Mouse (Mus musculus) lung, embryonic 15.5 days (tissue): Measurements from ENCODE around the gene Map3k15. TPM values are rescaled to one million over a fixed set of nuclear protein-coding genes. Genes with fewer than 3 reads are reported as not detected.

ENCODE experiments used
- ATAC-seq: fragments of 200-750 bp; cut with Nextera tagmentation; 2 replicates; pipeline ENCODE4 v1.8.0; 2017; ENCODE audit warnings: moderate number of reproducible peaks, borderline replicate concordance; ENCODE audit not compliant: low FRiP score, low TSS enrichment; ENCODE audit errors: extremely low read depth
- H3K27ac ChIP-seq: fragments of 300-500 bp; sonication (generic); 2 replicates; pipeline ENCODE4 v1.5.1; 2015; ENCODE audit warnings: moderate library complexity, mild to moderate bottlenecking, inconsistent platforms
- H3K27me3 ChIP-seq: fragments of 300-500 bp; sonication (generic); 2 replicates; pipeline ENCODE4 v1.6.1; 2015; ENCODE audit warnings: inconsistent platforms
- H3K36me3 ChIP-seq: fragments of 300-500 bp; sonication (generic); 2 replicates; pipeline ENCODE4 v1.6.1; 2015; ENCODE audit warnings: inconsistent platforms
- H3K4me1 ChIP-seq: fragments of 300-500 bp; sonication (generic); 2 replicates; pipeline ENCODE4 v1.6.1; 2015; ENCODE audit warnings: inconsistent platforms
- H3K4me2 ChIP-seq: fragments of 300-500 bp; sonication (generic); 2 replicates; pipeline ENCODE4 v1.6.1; 2015; ENCODE audit warnings: inconsistent platforms, mild to moderate bottlenecking, moderate library complexity
- H3K4me3 ChIP-seq: fragments of 300-500 bp; sonication (generic); 2 replicates; pipeline ENCODE4 v1.5.1; 2015; ENCODE audit warnings: mild to moderate bottlenecking, inconsistent platforms
- H3K9ac ChIP-seq: fragments of 300-500 bp; sonication (generic); 2 replicates; pipeline ENCODE4 v1.6.1; 2015; ENCODE audit warnings: inconsistent platforms
- H3K9me3 ChIP-seq: fragments of 300-500 bp; sonication (generic); 2 replicates; pipeline ENCODE4 v1.6.1; 2016; ENCODE audit warnings: inconsistent platforms
- WGBS: fragments of 180-500 bp; shearing (Covaris S2); methylation state at CpG from one replicate; pipeline ENCODE4 v1.1.7; 2015; 5-methylcytosine and 5-hydroxymethylcytosine counted together
- polyA plus RNA-seq: library from polyadenylated mRNA; unstranded; fragments of >200 nt; fragmentation: Nextera tagmentation; extraction: Ambion mirVana; gene quantifications from 2 replicates; pipeline ENCODE4 v1.2.1, GENCODE M21; 2015

The Map3k15 gene
- polyA plus RNA-seq, 1 experiment from 2014 or later: 0.55 TPM

- no peak overlapping the region for H3K4me3 ChIP-seq
- H3K9me3 ChIP-seq: no peaks in the 10 kb centered on the region
- H3K27ac ChIP-seq: no peak overlapping the region
- H3K36me3 ChIP-seq: no peaks in the 10 kb centered on the region
- 0 out of 2 replicates have a peak, but pooled peaks cover 3% of the 10 kb centered on the region for H3K27me3 ChIP-seq
- H3K9ac ChIP-seq: no peak overlapping the region
- H3K4me2 ChIP-seq: no peak overlapping the region
- 28% methylated on average over 5 of the region's 5 CpGs for WGBS
- ATAC-seq: no peak
- H3K4me1 ChIP-seq: no peaks in the 10 kb centered on the region
Measured at GRCm38 (mm10) chrX:159973730-159974129, 14.5 kb upstream of the Map3k15 start.

- H3K9me3 ChIP-seq: no peaks in the 10 kb centered on the region
- no peak overlapping the region for H3K27ac ChIP-seq
- no peaks in the 10 kb centered on the region for H3K4me1 ChIP-seq
- no peak overlapping the region for H3K4me3 ChIP-seq
- WGBS: 55% methylated on average over 3 of the region's 3 CpGs
- 0 out of 2 replicates have a peak, but pooled peaks cover 3% of the 10 kb centered on the region for H3K27me3 ChIP-seq
- H3K4me2 ChIP-seq: no peak overlapping the region
- ATAC-seq: no peak
- no peaks in the 10 kb centered on the region for H3K36me3 ChIP-seq
- H3K9ac ChIP-seq: no peak overlapping the region
Measured at GRCm38 (mm10) chrX:159976243-159976642, 12.0 kb upstream of the Map3k15 start.

DNA sequence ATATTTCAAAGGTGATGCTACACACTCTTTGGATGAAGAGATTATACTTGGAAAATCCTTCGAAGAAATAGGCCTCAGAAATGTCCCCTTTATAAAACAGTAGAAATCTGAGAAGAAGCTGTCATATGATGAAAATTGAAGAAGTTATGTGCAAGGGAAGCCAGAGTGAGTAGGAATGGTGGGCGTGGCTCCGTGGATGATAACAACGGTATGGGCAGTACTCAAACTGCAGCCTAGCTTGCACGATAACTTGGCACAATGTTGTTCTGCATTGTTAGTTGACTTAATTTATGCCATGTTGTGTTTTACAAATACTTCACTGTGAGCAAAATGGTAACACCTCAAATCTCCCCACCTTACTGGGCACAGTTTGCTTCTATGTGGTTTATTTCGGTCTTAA, 7.6 kb downstream of the Map3k15 start:
- Histone ChIP-seq H3K4me3 (no peak overlapping the region), H3K4me1 (no peaks in the 10 kb centered on the region), H3K27me3 (peaks cover 5% of the 10 kb centered on the region; the same call in 1 of the 2 replicates), H3K27ac (no peak overlapping the region), H3K36me3 (no peaks in the 10 kb centered on the region), H3K4me2 (no peak overlapping the region), H3K9me3 (no peaks in the 10 kb centered on the region), H3K9ac (no peak overlapping the region)
- WGBS: 82% methylated on average over 6 of the region's 6 CpGs
- ATAC-seq: no peak

DNA sequence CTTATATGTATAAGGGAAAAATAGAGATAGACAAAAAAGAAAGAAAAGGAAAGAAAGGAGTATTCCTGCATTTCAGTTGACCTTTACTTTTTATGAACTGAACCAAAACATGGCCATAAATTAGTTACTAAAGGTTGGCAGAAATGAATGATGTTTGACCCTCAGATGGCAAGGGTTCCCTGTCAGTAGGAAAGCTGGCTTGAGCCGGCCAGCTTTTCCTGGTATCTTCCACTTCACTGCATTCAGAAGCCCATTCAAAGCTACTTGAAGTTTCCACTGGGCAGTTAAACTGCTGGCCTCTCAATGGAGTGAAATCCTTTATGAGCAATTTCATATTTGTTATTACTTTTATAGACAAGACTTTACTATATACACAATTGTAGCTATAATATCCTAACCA, 65.1 kb downstream of the Map3k15 start:
- no peak for ATAC-seq
- no peaks in the 10 kb centered on the region; the same call in 1 of the 2 replicates for H3K27me3 ChIP-seq
- H3K36me3 ChIP-seq: no peaks in the 10 kb centered on the region
- no peak overlapping the region for H3K9ac ChIP-seq
- no peak overlapping the region for H3K27ac ChIP-seq
- H3K4me2 ChIP-seq: no peak overlapping the region
- no peaks in the 10 kb centered on the region for H3K9me3 ChIP-seq
- no peak overlapping the region for H3K4me3 ChIP-seq
- H3K4me1 ChIP-seq: no peaks in the 10 kb centered on the region
- WGBS: 65% methylated on average over 1 of the region's 1 CpGs

- ATAC-seq: no peak
- H3K4me2 ChIP-seq: no peak overlapping the region
Measured at GRCm38 (mm10) chrX:160054643-160055042, 66.4 kb downstream of the Map3k15 start.

DNA sequence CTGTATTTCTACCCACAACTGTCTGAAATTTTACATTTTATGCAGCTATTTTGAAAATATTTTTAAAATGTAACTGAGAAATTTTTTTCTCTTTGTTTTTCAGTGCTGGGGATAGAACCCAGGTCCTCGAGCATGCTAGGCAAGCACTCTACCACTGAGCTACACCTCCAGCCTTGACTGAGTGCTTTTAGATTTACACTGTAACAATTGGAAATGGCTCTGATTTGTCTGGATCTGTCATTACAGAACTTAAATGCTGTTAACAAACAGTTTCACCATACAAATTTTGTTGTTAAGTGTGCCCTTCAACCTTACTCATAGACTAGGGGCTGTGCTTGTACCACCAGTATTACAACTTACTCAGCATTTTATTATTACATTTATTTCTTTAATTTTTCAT, 103.7 kb downstream of the Map3k15 start:
- 73% methylated on average over 1 of the region's 1 CpGs for WGBS
- H3K9ac ChIP-seq: no peak overlapping the region
- no peak overlapping the region for H3K4me2 ChIP-seq
- no peak overlapping the region for H3K4me3 ChIP-seq
- no peaks in the 10 kb centered on the region for H3K9me3 ChIP-seq
- no peak for ATAC-seq
- H3K27ac ChIP-seq: no peak overlapping the region
- H3K36me3 ChIP-seq: no peaks in the 10 kb centered on the region
- no peaks in the 10 kb centered on the region for H3K4me1 ChIP-seq
- no peaks in the 10 kb centered on the region; the same call in 1 of the 2 replicates for H3K27me3 ChIP-seq

More at GRCm38 (mm10) chrX:160054643-160055042, 66.4 kb downstream of the Map3k15 start:
- no peaks in the 10 kb centered on the region; the same call in 1 of the 2 replicates for H3K27me3 ChIP-seq
- WGBS: 78% methylated on average over 5 of the region's 5 CpGs
- H3K9ac ChIP-seq: no peak overlapping the region
- H3K4me1 ChIP-seq: no peaks in the 10 kb centered on the region
- no peaks in the 10 kb centered on the region for H3K9me3 ChIP-seq
- H3K4me3 ChIP-seq: no peak overlapping the region
- no peak overlapping the region for H3K27ac ChIP-seq
- H3K36me3 ChIP-seq: no peaks in the 10 kb centered on the region

GRCm38 (mm10) chrX:160107817-160108216, 119.6 kb downstream of the Map3k15 start:
- no peak overlapping the region for H3K4me3 ChIP-seq
- H3K4me1 ChIP-seq: no peaks in the 10 kb centered on the region
- H3K27me3 ChIP-seq: no peaks in the 10 kb centered on the region
- no peak overlapping the region for H3K27ac ChIP-seq
- H3K36me3 ChIP-seq: no peaks in the 10 kb centered on the region
- ATAC-seq: no peak
- H3K9me3 ChIP-seq: no peaks in the 10 kb centered on the region
- no peak overlapping the region for H3K4me2 ChIP-seq
- H3K9ac ChIP-seq: no peak overlapping the region
- 54% methylated on average over 4 of the region's 4 CpGs for WGBS

DNA sequence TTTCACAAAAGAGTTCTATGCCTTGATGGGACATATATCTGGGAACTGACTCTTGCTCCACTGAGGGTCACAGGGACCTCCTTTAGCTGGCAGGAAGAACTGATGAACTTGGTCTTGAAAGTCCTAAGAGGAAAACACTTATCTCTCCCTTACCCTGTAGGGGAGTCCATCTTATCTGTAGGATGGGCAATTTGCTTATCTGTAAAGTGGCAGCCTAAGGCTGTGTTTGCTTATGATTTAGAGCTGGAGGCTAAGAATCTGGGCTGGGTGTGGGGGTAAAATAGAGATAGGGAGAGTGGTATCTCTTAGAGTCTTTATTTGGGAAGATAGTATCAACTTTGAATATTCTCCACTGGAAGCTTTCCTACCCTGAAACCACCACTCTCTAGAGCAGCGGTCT, 125.5 kb downstream of the Map3k15 start:
- no peak for ATAC-seq

GRCm38 (mm10) chrX:160116074-160116473, 127.8 kb downstream of the Map3k15 start:
- Histone ChIP-seq H3K9ac (no peak overlapping the region), H3K4me2 (no peak overlapping the region), H3K4me3 (no peak overlapping the region), H3K9me3 (no peaks in the 10 kb centered on the region), H3K4me1 (no peaks in the 10 kb centered on the region), H3K36me3 (no peaks in the 10 kb centered on the region), H3K27ac (no peak overlapping the region), H3K27me3 (no peaks in the 10 kb centered on the region)
- no peak for ATAC-seq

More for the DNA sequence above, 125.5 kb downstream of the Map3k15 start:
- no peak overlapping the region for H3K9ac ChIP-seq
- no peaks in the 10 kb centered on the region for H3K9me3 ChIP-seq
- H3K4me2 ChIP-seq: no peak overlapping the region
- no peaks in the 10 kb centered on the region for H3K36me3 ChIP-seq
- WGBS: 84% methylated on average over 1 of the region's 1 CpGs
- no peaks in the 10 kb centered on the region for H3K27me3 ChIP-seq
- H3K4me3 ChIP-seq: no peak overlapping the region
- H3K4me1 ChIP-seq: no peaks in the 10 kb centered on the region
- H3K27ac ChIP-seq: no peak overlapping the region

DNA sequence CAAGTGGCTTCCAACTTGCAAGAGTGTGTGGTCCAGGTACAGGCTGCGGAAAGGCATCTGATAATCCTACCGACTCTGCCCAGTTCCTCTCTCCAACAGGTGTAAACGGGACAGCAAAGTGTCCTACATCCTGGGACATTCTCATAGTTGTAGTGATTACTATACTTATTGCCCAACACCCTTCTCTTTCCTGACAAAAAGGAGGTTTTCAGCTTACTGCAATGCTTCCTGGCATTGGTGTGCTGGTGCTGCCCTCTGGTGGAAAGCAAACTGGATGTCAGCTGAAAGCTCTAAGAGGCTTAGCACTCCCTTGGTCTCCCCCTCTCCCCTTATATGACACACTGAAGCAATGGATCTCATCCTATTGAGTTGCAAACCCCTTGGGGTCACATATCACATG, 128.4 kb downstream of the Map3k15 start:
- H3K4me3 ChIP-seq: no peak overlapping the region
- 75% methylated on average over 3 of the region's 3 CpGs for WGBS
- no peak; the same call in 1 of the 2 replicates for ATAC-seq
- H3K4me1 ChIP-seq: no peaks in the 10 kb centered on the region
- H3K27ac ChIP-seq: no peak overlapping the region
- H3K9ac ChIP-seq: no peak overlapping the region
- no peaks in the 10 kb centered on the region for H3K9me3 ChIP-seq
- no peak overlapping the region for H3K4me2 ChIP-seq
- H3K27me3 ChIP-seq: no peaks in the 10 kb centered on the region
- peaks cover 3% of the 10 kb centered on the region; the same call in 1 of the 2 replicates for H3K36me3 ChIP-seq

GRCm38 (mm10) chrX:160134136-160134843, 146.1 kb downstream of the Map3k15 start:
- H3K4me3 ChIP-seq: no peak overlapping the region
- H3K27me3 ChIP-seq: no peaks in the 10 kb centered on the region
- no peak overlapping the region for H3K9ac ChIP-seq
- H3K4me2 ChIP-seq: no peak overlapping the region
- peaks cover 4% of the 10 kb centered on the region for H3K36me3 ChIP-seq
- peaks cover 6% of the 10 kb centered on the region; the same call in 1 of the 2 replicates for H3K4me1 ChIP-seq
- no peak for ATAC-seq
- WGBS: 69% methylated on average over 11 of the region's 11 CpGs
- H3K9me3 ChIP-seq: no peaks in the 10 kb centered on the region
- no peak overlapping the region for H3K27ac ChIP-seq

GRCm38 (mm10) chrX:160135719-160136118, 147.5 kb downstream of the Map3k15 start:
- H3K4me2 ChIP-seq: peak overlapping the region; percentile 59
- H3K27me3 ChIP-seq: no peaks in the 10 kb centered on the region
- no peak overlapping the region for H3K27ac ChIP-seq
- H3K4me3 ChIP-seq: peak overlapping the region; percentile 64; the same call in 1 of the 2 replicates
- no peak overlapping the region for H3K9ac ChIP-seq
- H3K36me3 ChIP-seq: no peaks in the 10 kb centered on the region
- no peaks in the 10 kb centered on the region for H3K9me3 ChIP-seq
- ATAC-seq: no peak
- peaks cover 6% of the 10 kb centered on the region; the same call in 1 of the 2 replicates for H3K4me1 ChIP-seq
- 24% methylated on average over 6 of the region's 6 CpGs for WGBS
